7 mouse cellular contexts compared by ENCODE assay signal in genomic region chr11:30772777-30773417, GRCm38 (mm10). TPM values are rescaled to one million over a fixed set of nuclear protein-coding genes. Genes with fewer than 3 reads are reported as not detected.
DNase-seq lines count a peak whose midpoint lies in the region; ATAC-seq and TF ChIP-seq lines count a peak whose summit lies in the region.

No protein-coding gene starts in this region.

- no peak for TF ChIP-seq CTCF in thymus, adult 2 months (IDR thresholded peaks at IDR 0.05; ENCODE audit: borderline replicate concordance, control insufficient read depth, extremely low read depth, insufficient read depth, low read length, poor library complexity)

- peak overlapping the region; percentile 96 for H3K9ac ChIP-seq in limb, embryonic 13.5 days
- H3K9ac ChIP-seq in neural tube, embryonic 13.5 days: peak overlapping the region; percentile 96

- H3K27ac ChIP-seq in thymus, adult 2 months (ENCODE audit: control insufficient read depth, insufficient read depth, low read length): no peak overlapping the region
- no peak overlapping the region; the same call in 1 of the 2 replicates for H3K27ac ChIP-seq in limb, embryonic 13.5 days
- H3K27ac ChIP-seq in neural tube, embryonic 13.5 days (replicated peaks): 0 out of 2 replicates have a peak overlapping the region, but pooled peaks have one; percentile 95

- H3K4me3 ChIP-seq in thymus, adult 2 months (ENCODE audit: control insufficient read depth, insufficient read depth, low read length): no peak overlapping the region; the same call in 1 of the 2 replicates
- peak overlapping the region; percentile 96 for H3K4me3 ChIP-seq in limb, embryonic 13.5 days
- peak overlapping the region; percentile 98 for H3K4me3 ChIP-seq in neural tube, embryonic 13.5 days

- H3K4me1 ChIP-seq in thymus, adult 2 months (replicated peaks; ENCODE audit: control insufficient read depth, insufficient read depth, low read length): peaks cover 6% of the 10 kb centered on the region
- peaks cover 11% of the 10 kb centered on the region for H3K4me1 ChIP-seq in limb, embryonic 13.5 days
- H3K4me1 ChIP-seq in neural tube, embryonic 13.5 days (replicated peaks): peaks cover 34% of the 10 kb centered on the region

- no peaks in the 10 kb centered on the region; the same call in 1 of the 2 replicates for H3K27me3 ChIP-seq in thymus, adult 2 months (ENCODE audit: control insufficient read depth, insufficient read depth, low read length)
- no peaks in the 10 kb centered on the region for H3K27me3 ChIP-seq in limb, embryonic 13.5 days
- no peaks in the 10 kb centered on the region for H3K27me3 ChIP-seq in neural tube, embryonic 13.5 days

- peak overlapping the region; percentile 73 for H3K4me2 ChIP-seq in limb, embryonic 13.5 days (replicated peaks)
- H3K4me2 ChIP-seq in neural tube, embryonic 13.5 days: peak overlapping the region; percentile 83

- H3K9me3 ChIP-seq in limb, embryonic 13.5 days: no peaks in the 10 kb centered on the region
- no peaks in the 10 kb centered on the region for H3K9me3 ChIP-seq in neural tube, embryonic 13.5 days

- ATAC-seq in erythroblast, adult 5-6 weeks (replicated peaks; ENCODE audit: low FRiP score, poor library complexity, severe bottlenecking): 0 out of 2 replicates have a peak, but pooled peaks have one; percentile 18
- no peak for ATAC-seq in limb, embryonic 13.5 days (ENCODE audit: low FRiP score, low read depth)
- ATAC-seq in neural tube, embryonic 13.5 days (ENCODE audit: low read depth): no peak

- TF ChIP-seq POLR2A in thymus, adult 2 months (IDR thresholded peaks at IDR 0.05; ENCODE audit: control insufficient read depth, extremely low read depth, insufficient read depth, low read length, poor library complexity): no peak

- WGBS in thymus, adult 2 months: 11% methylated on average over 21 of the region's 21 CpGs
- WGBS in limb, embryonic 13.5 days: 4% methylated on average over 21 of the region's 21 CpGs
- 1% methylated on average over 21 of the region's 21 CpGs for WGBS in neural tube, embryonic 13.5 days

- H3K36me3 ChIP-seq in thymus, adult 2 months (ENCODE audit: control insufficient read depth, insufficient read depth, low read length): no peaks in the 10 kb centered on the region
- H3K36me3 ChIP-seq in limb, embryonic 13.5 days: no peaks in the 10 kb centered on the region
- H3K36me3 ChIP-seq in neural tube, embryonic 13.5 days: no peaks in the 10 kb centered on the region

- DNase-seq in thymus, adult 2 months: peak; percentile 3
- no peak for DNase-seq in thymus, postnatal 4 days
- DNase-seq in cerebellum, postnatal 36 days: no peak
- DNase-seq in urinary bladder, postnatal 25 days (ENCODE audit: low spot score): no peak

RNA-seq across cellular contexts. Expression of gene Psme4, which starts 1.4 kb away (rescaled TPM):
- polyA plus RNA-seq in thymus, adult 2 months (2012; rRNA removed): 11.8 and 12.8 TPM in 2 replicates
- total RNA-seq in erythroblast, adult 5-6 weeks (2015; ENCODE audit: low replicate concordance): 52.3 and 64.4 TPM in 2 replicates
- 70.7 and 75.4 TPM in 2 replicates for total RNA-seq in erythroblast, adult 5-6 weeks (2017; ENCODE audit: low replicate concordance)
- 22.4 and 25.2 TPM in 2 replicates for polyA plus RNA-seq in limb, embryonic 13.5 days (2015; fragmentation: Nextera tagmentation; extraction: Ambion mirVana)
- 16.7 and 18.9 TPM in 2 replicates for polyA plus RNA-seq in neural tube, embryonic 13.5 days (2015; fragmentation: Nextera tagmentation; extraction: Ambion mirVana)
